Mouse (Mus musculus) intestine, embryonic 14.5 days (tissue): ENCODE measurements around the gene Acp6. TPM values are rescaled to one million over a fixed set of nuclear protein-coding genes. Genes with fewer than 3 reads are reported as not detected.
"Not testable (repeated sequence)": the region's sequence is repeated elsewhere in the genome, so short reads cannot be mapped to it uniquely, and the experiment has no call there.

ENCODE experiments used
- ATAC-seq: fragments of 200-750 bp; cut with Nextera tagmentation; replicated peaks from 2 replicates; pipeline ENCODE4 v1.8.0; 2017; ENCODE audit warnings: low read depth, moderate number of reproducible peaks, moderate TSS enrichment, moderate library complexity; ENCODE audit not compliant: low FRiP score, low TSS enrichment
- DNase-seq: peaks from one replicate; pipeline ENCODE4 v3.0.0-alpha.2; 2018; ENCODE audit warnings: low spot score
- H3K27ac ChIP-seq: fragments of 300-500 bp; sonication (generic); 2 replicates; pipeline ENCODE4 v1.5.1; 2014; ENCODE audit warnings: low read depth, mild to moderate bottlenecking, control low read depth
- H3K27me3 ChIP-seq: fragments of 300-500 bp; sonication (generic); replicated peaks from 2 replicates; pipeline ENCODE4 v1.6.1; 2014; ENCODE audit warnings: low read length, control low read depth; ENCODE audit not compliant: control insufficient read depth, insufficient read depth
- H3K36me3 ChIP-seq: fragments of 300-500 bp; sonication (generic); 2 replicates; pipeline ENCODE4 v1.6.1; 2014; ENCODE audit warnings: low read length, control low read depth; ENCODE audit not compliant: control insufficient read depth, insufficient read depth
- H3K4me1 ChIP-seq: fragments of 300-500 bp; sonication (generic); replicated peaks from 2 replicates; pipeline ENCODE4 v1.6.1; 2014; ENCODE audit warnings: low read length, control low read depth, mixed read lengths; ENCODE audit not compliant: control insufficient read depth, insufficient read depth
- H3K4me2 ChIP-seq: fragments of 300-500 bp; sonication (generic); 2 replicates; pipeline ENCODE4 v1.6.1; 2014; ENCODE audit warnings: low read length
- H3K4me3 ChIP-seq: fragments of 300-500 bp; sonication (generic); 2 replicates; pipeline ENCODE4 v1.5.1; 2014; ENCODE audit warnings: low read depth, low read length, control low read depth, mixed read lengths
- H3K9ac ChIP-seq: fragments of 300-500 bp; sonication (generic); 2 replicates; pipeline ENCODE4 v1.6.1; 2014; ENCODE audit warnings: mild to moderate bottlenecking, low read length
- H3K9me3 ChIP-seq: fragments of 300-500 bp; sonication (generic); 2 replicates; pipeline ENCODE4 v1.6.1; 2016; ENCODE audit warnings: low read length, control low read depth; ENCODE audit not compliant: control insufficient read depth
- WGBS: fragments of 180-500 bp; shearing (Covaris S2); extraction: QIAGEN DNeasy Blood & Tissue Kit; methylation state at CpG from one replicate; pipeline ENCODE4 v1.1.7; 2014; 5-methylcytosine and 5-hydroxymethylcytosine counted together
- polyA plus RNA-seq: library from polyadenylated mRNA; unstranded; fragments of >200 nt; fragmentation: Nextera tagmentation; extraction: Ambion mirVana; gene quantifications from 2 replicates; pipeline ENCODE4 v1.2.1, GENCODE M21; 2014

The Acp6 gene
- polyA plus RNA-seq, result 43.9 and 49.6 TPM in 2 replicates

GRCm38 (mm10) chr3:97158611-97159508 lies at the start of gene Acp6:
Acp6 (plus strand) TSS chr3:97158777.
- ATAC-seq, result peak; percentile 92
- Histone ChIP-seq H3K36me3 (no peaks in the 10 kb centered on the region), H3K4me1 (peaks cover 17% of the 10 kb centered on the region; the same call in 1 of the 2 replicates), H3K27ac (peak within 1 kb of the TSS; percentile 64), H3K4me2 (peak within 1 kb of the TSS; percentile 86), H3K27me3 (no peaks in the 10 kb centered on the region), H3K9ac (peak within 1 kb of the TSS; percentile 80), H3K4me3 (peak within 1 kb of the TSS; percentile 88), H3K9me3 (no peaks in the 10 kb centered on the region)
- peak; percentile 94 for DNase-seq
- under 1% methylated on average over 54 of the region's 54 CpGs for WGBS

DNA sequence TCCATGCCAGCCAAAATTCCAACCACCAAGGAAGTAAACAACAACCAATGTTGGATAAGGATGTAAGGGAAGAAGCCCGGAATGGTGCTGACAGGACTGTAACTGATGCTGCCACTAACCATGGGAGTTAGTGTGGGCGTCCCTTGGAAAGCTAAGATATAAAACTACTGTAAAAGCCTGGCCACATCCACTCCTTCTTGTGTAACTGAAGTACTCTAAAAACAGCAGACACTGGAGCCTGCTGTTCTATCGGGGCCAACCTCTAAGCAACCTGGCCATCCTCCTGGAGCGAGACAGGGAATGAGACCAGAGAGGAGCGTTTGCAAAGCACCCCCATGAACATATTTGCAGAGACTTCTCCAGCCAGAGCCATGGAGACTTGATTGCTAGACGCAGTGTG lies 41.1 kb upstream of the Acp6 start:
- Histone ChIP-seq H3K9ac (no peak overlapping the region), H3K36me3 (no peaks in the 10 kb centered on the region), H3K9me3 (no peaks in the 10 kb centered on the region), H3K4me1 (no peaks in the 10 kb centered on the region), H3K27me3 (no peaks in the 10 kb centered on the region), H3K4me2 (no peak overlapping the region), H3K27ac (no peak overlapping the region), H3K4me3 (no peak overlapping the region)
- ATAC-seq, result no peak
- DNase-seq, result no peak
- 83% methylated on average over 6 of the region's 6 CpGs for WGBS

DNA sequence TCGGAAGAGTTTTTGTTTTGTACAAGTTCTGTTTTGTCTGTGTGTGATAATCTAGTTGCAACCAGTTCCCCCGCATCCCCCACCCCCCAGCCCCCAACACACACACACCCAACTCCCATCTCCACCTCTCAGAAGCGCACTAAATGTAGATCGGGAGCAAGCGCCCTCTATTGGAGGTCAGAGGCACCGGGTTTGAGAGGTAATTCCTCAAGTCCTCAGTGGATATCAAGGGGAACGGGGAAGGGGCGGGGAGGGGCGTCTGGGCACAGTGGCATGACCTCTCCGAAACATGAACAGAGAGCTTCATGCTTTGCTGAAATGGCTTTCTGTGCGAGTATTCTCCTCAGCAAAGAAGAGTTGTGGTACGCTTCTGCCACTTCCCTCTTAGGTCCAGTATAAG lies 40.3 kb upstream of the Acp6 start:
- DNase-seq, result no peak
- no peak overlapping the region for H3K9ac ChIP-seq
- H3K4me3 ChIP-seq, result no peak overlapping the region
- H3K9me3 ChIP-seq, result no peaks in the 10 kb centered on the region
- H3K36me3 ChIP-seq, result no peaks in the 10 kb centered on the region
- H3K4me2 ChIP-seq, result no peak overlapping the region
- H3K4me1 ChIP-seq, result no peaks in the 10 kb centered on the region
- ATAC-seq, result no peak
- H3K27ac ChIP-seq, result no peak overlapping the region
- WGBS, result 59% methylated on average over 12 of the region's 12 CpGs
- H3K27me3 ChIP-seq, result no peaks in the 10 kb centered on the region

DNA sequence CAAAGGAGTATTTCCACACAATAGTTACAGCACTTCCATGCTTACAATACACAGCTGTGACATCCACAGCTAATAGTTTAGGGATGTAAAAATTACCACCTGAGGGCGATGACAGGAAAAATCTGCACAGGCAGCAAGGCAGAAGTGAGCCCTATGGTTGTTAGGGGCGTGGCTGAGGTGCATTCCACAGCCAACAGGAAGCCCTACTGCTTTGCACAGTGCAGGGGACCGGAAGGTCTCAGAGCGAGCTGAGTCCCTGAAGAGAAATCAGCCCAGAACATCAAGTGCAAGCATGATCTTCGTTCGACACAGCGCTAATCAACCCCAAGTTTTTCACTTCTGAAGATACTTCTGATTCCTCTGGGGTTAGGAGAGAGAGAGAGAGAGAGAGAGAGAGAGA lies 34.4 kb upstream of the Acp6 start:
- 47% methylated on average over 7 of the region's 7 CpGs for WGBS

DNA sequence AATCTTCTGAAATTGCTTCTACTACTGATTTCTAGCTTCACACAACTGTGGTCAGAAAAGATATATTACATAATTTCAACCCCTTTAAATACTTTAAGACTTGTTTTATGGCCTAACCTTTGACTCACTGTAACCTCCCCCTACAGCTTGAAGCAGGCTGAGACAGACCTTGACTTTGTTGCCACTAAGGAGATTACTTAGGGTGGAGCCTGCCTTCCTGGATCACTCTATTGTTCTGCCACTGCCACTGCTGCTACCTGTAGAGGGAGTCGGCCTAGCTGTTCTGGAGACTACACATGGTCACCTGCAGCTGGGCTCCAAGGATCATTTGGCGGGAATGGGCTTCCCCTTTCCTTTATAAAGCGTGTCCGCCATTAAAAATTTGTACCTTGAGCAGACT lies 29.2 kb upstream of the Acp6 start:
- ATAC-seq, result no peak
- no peak overlapping the region for H3K4me3 ChIP-seq
- H3K36me3 ChIP-seq, result no peaks in the 10 kb centered on the region
- no peaks in the 10 kb centered on the region for H3K4me1 ChIP-seq
- H3K9me3 ChIP-seq, result no peaks in the 10 kb centered on the region
- no peak overlapping the region for H3K9ac ChIP-seq
- no peaks in the 10 kb centered on the region for H3K27me3 ChIP-seq
- 85% methylated on average over 4 of the region's 4 CpGs for WGBS
- no peak overlapping the region for H3K27ac ChIP-seq
- DNase-seq, result no peak
- H3K4me2 ChIP-seq, result no peak overlapping the region

More for the DNA sequence above, 34.4 kb upstream of the Acp6 start:
- H3K27ac ChIP-seq, result no peak overlapping the region
- ATAC-seq, result no peak
- H3K4me2 ChIP-seq, result no peak overlapping the region
- H3K9ac ChIP-seq, result no peak overlapping the region
- H3K4me1 ChIP-seq, result no peaks in the 10 kb centered on the region
- H3K4me3 ChIP-seq, result no peak overlapping the region
- no peaks in the 10 kb centered on the region for H3K27me3 ChIP-seq
- H3K36me3 ChIP-seq, result no peaks in the 10 kb centered on the region
- H3K9me3 ChIP-seq, result no peaks in the 10 kb centered on the region
- DNase-seq, result no peak

GRCm38 (mm10) chr3:97137666-97138065 lies 20.9 kb upstream of the Acp6 start:
- H3K4me2 ChIP-seq, H3K27ac ChIP-seq, H3K27me3 ChIP-seq, H3K4me3 ChIP-seq, H3K9ac ChIP-seq, DNase-seq, H3K9me3 ChIP-seq, H3K36me3 ChIP-seq, ATAC-seq, H3K4me1 ChIP-seq: not testable (repeated sequence)
- WGBS, result 76% methylated on average over 1 of the region's 1 CpGs

DNA sequence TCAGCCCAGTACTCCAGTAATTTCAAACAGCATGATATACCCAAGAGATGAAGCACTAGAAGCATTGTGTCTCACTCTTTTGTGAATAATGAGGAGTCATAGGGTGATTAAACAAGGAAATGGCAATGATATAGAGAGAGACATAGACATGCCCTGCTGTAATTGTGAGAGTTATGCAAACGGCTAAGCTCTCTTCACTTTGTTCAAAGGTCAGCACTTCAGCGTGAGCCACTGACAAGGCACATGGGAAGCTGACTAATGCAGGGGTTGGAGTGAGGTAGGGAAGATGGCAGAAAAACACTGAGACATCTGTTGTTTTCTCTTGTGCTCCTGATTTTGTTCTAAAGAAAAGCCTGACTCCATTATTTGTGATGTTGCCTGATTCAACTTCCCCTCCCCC lies 7.5 kb upstream of the Acp6 start:
- 39% methylated on average over 2 of the region's 2 CpGs for WGBS
- H3K4me1 ChIP-seq, result no peaks in the 10 kb centered on the region
- no peak overlapping the region for H3K4me2 ChIP-seq
- no peak overlapping the region for H3K4me3 ChIP-seq
- 0 out of 2 replicates have a peak, but pooled peaks cover 2% of the 10 kb centered on the region for H3K9me3 ChIP-seq
- no peak overlapping the region for H3K9ac ChIP-seq
- no peak for DNase-seq
- ATAC-seq, result no peak
- no peaks in the 10 kb centered on the region for H3K27me3 ChIP-seq
- H3K27ac ChIP-seq, result no peak overlapping the region
- H3K36me3 ChIP-seq, result no peaks in the 10 kb centered on the region

- Histone ChIP-seq H3K9me3 (no peaks in the 10 kb centered on the region), H3K4me2 (no peak overlapping the region), H3K27ac (no peak overlapping the region), H3K4me3 (no peak overlapping the region), H3K9ac (no peak overlapping the region), H3K36me3 (no peaks in the 10 kb centered on the region), H3K27me3 (no peaks in the 10 kb centered on the region), H3K4me1 (peaks cover 17% of the 10 kb centered on the region; the same call in 1 of the 2 replicates)
- 87% methylated on average over 6 of the region's 6 CpGs for WGBS
- ATAC-seq (no peak), DNase-seq (no peak)
Observed at GRCm38 (mm10) chr3:97156431-97156830, 2.1 kb upstream of the Acp6 start.

GRCm38 (mm10) chr3:97157308-97157707 lies 1.3 kb upstream of the Acp6 start:
- Histone ChIP-seq H3K36me3 (no peaks in the 10 kb centered on the region), H3K9ac (no peak overlapping the region), H3K4me3 (no peak overlapping the region), H3K27me3 (no peaks in the 10 kb centered on the region), H3K9me3 (no peaks in the 10 kb centered on the region), H3K4me2 (peak overlapping the region; percentile 86), H3K4me1 (peaks cover 17% of the 10 kb centered on the region; the same call in 1 of the 2 replicates), H3K27ac (no peak overlapping the region)
- no peak for ATAC-seq
- 91% methylated on average over 1 of the region's 1 CpGs for WGBS
- no peak for DNase-seq
